Mouse (Mus musculus) kidney, adult 18-20 months (tissue): ENCODE data around the gene Polr2h.

Source experiments
- DNase-seq: peaks from one replicate; pipeline ENCODE4 v3.0.0; 2021

Gene Polr2h

GRCm38 (mm10) chr16:20701729-20702521 is 15.5 kb upstream of the Polr2h start:
- DNase-seq: no peak

GRCm38 (mm10) chr16:20702522-20702893 is 15.0 kb upstream of the Polr2h start:
- peak; percentile 70 for DNase-seq

GRCm38 (mm10) chr16:20703071-20703470 is 14.4 kb upstream of the Polr2h start:
- no peak for DNase-seq

GRCm38 (mm10) chr16:20703699-20704400 is 13.6 kb upstream of the Polr2h start:
- DNase-seq: no peak

DNA sequence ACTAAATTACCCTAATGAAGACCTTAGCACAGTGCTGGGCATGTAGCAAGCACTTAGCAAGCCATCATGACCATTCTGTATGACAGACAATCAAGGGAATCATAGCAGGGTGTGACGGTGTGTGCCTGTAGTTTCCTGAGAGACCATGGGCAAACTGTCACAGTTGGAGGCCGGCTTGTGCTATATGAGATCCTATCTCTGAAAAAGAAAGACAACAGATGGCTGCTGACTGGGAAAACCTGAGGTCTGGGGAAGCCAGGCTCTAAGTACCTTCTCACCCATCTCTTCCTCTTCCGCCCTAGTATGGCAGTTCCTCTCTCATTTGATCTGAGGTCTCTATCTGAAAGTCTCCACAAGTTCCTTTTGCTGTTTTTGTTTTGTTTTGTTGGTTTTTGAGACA is 11.7 kb upstream of the Polr2h start:
- no peak for DNase-seq

DNA sequence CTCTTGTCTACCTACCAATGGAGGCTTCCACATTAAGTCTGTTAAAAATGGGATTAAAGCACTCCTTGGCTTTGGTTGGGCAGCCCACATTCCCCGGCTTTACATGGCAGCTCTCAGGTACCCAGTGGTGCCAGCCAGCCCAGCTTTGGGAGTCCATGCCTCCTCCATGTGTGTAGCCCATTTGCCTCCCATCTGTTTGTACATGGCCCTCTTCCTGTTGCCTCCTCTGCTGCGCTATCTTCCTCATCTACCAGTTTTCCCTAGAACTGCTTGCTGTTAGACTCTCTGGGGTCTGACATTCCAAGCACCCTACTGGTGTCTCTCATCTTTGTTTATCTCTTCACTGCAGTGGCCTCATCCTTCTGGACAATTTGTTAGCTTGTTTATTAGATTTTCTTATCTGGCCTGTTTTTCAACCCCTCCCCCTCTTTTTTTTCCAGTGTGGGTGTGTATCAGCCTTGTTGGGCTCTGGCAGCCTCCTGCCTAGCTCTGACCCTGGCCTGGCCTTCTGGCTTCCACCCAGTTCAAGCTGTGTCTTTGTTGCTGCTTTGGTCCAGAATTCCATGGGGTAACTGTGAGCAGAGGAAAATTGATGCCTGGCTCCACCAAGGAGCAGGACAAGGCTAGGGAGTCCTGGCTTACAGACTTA is 10.9 kb upstream of the Polr2h start:
- no peak for DNase-seq

DNA sequence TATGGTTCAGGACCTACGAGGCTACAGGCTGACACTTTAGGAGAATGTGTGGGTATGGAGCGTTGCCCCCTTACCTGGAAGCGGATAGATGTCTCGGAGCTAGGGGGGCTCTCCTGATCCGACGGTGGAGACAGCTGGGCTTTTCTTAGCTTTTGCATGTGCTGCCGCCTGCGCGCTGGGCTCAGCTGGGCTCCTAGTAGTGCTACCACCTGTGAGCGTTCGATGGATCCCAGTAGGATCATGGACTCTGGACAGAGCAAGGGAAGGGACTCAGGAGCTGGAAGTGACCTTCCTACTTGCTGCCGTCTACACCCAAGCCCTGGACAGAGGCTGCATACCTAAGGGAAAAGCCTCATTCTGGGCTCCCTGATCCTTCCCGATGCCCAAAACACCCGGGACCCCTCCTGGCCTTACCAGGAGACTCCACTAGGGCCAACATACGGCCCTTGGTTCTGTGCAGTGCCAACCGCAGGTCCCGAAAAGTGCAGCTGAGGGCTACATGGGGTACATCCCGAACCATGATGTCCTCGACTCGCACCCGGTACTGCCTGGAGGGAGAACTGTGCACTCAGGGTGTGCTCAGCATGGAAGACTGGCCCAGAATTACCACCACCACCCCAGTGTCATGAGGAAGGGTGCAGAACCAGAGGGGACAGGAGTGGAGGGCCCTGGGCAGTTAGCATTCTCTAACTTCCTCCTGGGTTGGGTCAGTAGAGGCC is 9.1 kb upstream of the Polr2h start:
- no peak for DNase-seq

DNA sequence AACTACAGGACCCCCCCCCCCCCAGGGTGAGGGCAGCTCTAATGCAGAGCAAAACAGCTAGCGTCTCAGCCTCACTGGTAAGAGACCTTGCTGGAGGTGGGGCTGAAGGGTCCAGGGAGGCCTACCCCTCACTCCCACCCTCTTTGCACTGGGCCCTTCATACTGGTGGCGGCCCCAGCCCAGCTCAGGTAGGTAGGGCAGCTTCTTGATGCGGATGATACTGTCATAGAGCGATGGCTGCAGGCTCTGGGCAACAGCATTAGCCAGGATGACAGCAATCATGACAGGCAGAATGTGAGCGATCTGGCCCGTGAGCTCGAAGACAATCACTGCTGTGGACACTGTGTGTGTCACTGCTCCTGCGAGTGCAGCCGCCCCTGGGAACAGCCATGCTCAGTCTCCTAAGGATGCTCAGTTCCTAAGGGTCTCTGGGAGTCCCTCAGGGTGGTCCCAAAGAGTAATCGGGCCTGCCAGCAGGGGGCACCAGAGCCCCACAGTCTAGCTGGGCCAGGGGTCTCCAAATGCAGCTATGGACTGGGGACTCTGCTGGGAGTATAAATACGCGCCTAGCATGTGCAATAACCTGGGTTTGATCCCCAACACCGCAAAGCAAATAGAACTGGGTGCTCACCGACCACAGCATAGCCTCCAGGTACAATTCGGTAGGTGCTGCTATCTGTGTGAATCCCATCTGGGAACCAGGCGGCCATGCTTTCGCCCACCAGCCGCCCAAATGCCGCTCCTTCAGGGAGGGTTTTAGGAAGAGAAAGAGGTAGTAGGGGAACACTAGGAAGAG is 8.3 kb upstream of the Polr2h start:
- peak; percentile 25 for DNase-seq

- no peak for DNase-seq
These were observed 7.1 kb upstream of the Polr2h start for GRCm38 (mm10) chr16:20710370-20710769.

GRCm38 (mm10) chr16:20710810-20711209 is 6.7 kb upstream of the Polr2h start:
- no peak for DNase-seq

DNA sequence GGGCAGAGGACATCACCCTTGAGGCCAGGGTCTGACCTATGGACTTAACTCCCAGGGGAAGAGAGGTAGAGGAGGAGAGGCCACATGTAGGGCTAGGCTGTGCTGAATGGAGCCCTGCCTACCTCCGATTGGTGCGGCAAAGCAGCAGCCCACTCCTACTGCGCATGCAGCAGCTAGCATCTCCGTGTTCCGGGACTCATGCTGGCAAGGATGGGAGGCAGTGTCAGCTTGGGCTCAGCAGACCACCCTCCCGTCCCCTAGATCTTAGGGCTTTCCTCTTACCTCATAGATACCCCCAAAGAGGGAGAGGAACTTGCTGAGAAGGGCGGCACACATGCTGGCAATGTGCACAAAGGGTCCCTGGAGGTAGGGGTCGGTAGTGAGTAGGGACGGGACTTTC is 5.3 kb upstream of the Polr2h start:
- DNase-seq: no peak

- no peak for DNase-seq
These were observed 4.6 kb upstream of the Polr2h start for GRCm38 (mm10) chr16:20712889-20713288.

DNA sequence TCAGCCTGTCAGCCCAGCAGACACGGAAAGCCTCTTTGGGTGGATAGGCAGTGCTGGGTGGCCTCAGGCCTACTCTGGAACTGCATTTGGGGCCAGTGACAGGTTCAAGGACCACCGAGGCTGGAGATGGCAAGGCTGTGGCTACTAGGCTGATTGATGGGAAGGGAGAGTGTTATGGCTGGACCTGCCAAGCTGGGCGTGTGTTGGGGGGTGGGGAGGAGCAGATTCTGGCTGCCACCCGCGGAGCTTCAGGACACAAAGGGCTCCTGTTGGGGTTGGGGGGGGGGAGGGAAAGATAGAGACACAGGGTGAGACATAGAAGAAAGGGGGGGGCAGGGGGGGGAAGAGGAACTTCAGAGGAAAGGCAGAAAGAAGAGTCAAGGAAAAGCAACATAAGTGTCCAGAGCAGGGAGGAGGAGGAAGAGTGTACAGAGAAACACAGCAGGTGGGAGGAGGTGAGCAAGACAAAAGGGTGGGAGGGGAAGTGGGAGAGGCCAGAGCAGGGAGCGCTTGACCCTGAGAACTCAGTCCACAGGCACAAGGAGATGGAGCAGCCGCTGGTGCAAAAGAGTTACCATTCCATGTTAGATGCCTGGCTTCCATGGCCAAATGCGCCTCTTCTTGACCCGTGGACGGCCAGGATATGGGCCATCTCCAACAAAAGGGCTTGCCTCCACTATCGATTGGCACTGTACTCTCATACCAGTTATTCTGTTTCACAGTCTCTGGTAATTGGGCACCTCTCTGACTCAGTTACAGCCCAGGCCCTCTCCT is 3.0 kb upstream of the Polr2h start:
- no peak for DNase-seq

GRCm38 (mm10) chr16:20715161-20715560 is 2.3 kb upstream of the Polr2h start:
- DNase-seq: no peak

DNA sequence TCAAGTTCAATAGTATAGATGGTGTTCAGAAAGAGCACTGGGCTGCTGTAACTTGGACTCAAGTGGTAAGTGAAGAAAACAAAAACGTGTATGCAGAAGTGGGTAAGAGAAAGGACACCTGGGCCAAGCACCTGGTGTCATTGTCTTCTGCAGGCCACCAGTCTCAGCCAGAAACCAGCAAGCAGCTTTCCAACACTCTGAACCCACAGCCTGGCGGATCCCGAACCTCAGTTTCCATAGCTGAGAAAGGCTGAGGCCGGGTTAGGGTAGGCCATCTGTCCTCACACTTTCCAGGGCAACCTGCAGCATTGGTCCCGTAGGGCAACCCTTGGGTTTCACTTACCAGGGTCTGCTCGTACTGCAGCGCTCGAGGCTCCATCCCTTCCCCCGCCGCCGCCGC is 1.9 kb upstream of the Polr2h start:
- DNase-seq: no peak

DNA sequence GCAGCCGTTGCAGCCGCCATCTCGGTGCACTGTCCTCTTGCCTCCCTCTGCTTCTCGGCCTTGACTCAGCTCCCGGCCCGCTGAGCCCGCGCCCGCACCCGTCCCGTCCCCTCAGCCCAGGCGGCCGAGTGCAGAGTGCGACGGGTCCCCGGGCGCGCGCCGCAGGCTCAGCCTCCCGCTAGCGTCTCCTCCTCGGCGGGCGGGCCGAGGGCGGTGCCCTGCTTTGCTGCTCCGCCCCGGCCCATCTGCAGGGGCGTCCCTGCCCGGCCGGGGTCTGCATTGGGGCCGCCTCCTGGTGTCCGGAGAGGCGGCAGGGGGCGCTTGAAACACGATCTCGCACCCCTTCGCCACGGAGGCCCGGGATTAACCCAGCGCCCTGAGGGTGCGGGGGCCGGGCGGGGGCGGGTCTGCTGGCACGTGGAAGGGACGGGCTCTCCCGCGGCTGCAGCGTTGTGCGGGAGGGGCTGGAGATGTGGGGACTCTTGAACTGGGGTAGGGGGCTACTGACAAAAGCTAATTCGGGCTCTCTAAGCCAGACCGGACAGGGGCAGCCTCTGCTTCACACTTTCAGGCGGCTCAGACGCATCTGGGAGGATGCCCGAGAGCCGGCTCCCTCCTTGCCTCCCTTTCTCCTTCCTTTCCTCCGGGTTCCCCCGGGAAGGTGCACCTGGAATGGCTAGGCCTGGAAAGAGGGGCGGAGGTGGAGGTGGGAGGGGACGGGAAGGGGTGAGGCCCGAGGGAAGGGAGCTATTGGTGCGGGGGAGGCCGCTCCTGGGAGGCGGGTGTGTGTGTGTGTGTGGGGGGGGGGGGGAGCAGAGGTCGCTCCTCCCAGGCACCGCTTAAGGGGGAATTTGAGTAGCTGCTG is 1.3 kb upstream of the Polr2h start:
- peak; percentile 91 for DNase-seq

DNA sequence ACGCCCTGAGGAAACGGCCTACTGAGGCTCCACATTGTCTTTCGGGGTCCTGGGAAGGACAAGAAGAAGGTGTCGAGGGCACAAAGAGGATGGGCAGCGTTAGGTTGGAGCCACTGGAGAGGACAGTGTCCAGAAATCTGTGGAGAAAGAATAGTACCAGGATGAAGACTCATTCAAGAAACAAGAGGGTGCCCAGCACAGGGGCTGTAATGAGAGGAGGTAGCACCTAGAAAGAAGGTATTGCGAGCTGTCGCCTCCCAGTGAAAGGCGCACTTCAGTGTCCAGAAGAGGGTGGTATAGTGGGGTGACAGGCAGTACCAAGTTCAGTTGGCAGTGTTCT is 654 bp upstream of the Polr2h start:
- DNase-seq: no peak

GRCm38 (mm10) chr16:20717978-20718670 is 659 bp downstream of the Polr2h start:
- no peak for DNase-seq

- DNase-seq: no peak
These were observed 4.3 kb downstream of the Polr2h start for GRCm38 (mm10) chr16:20721808-20722207.

- no peak for DNase-seq
These were observed 5.3 kb downstream of the Polr2h start for GRCm38 (mm10) chr16:20722736-20723135.
